Mouse (Mus musculus): ENCODE data around the gene Ptpn9.

Gene Ptpn9

DNA sequence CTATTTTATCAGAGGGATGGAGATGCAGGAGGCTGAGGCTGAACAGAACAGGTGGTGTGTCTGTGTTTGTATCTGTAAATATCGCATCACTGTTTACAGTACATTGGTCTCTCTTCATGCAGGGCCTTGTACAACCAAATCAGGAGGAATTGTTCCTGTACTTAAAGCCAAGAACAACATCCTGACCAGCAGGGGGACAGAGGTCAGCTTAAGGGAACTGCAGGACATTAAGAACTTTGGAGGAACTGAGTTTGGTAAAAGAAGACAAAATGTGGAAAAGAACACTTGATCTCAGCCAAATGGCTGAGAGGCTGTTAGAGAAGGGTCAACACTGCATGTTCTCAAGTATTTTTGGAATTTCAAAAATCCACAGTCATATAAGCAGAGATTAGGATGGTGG lies 20.0 kb downstream of the Ptpn9 start:
- no peak for DNase-seq (ENCODE audit: low spot score in 2 of 2)

GRCm38 (mm10) chr9:57017631-57018030 lies 22.9 kb downstream of the Ptpn9 start:
- DNase-seq (ENCODE audit: low spot score in 2 of 2), result no peak

- DNase-seq (ENCODE audit: low spot score in 2 of 2), result no peak
Measured at GRCm38 (mm10) chr9:57031756-57032155, 37.0 kb downstream of the Ptpn9 start.

GRCm38 (mm10) chr9:57056237-57056636 lies 61.5 kb downstream of the Ptpn9 start:
- peak in 1 of 2 experiments; percentile 35 for DNase-seq (ENCODE audit: low spot score in 2 of 2)

GRCm38 (mm10) chr9:57064164-57064563 lies 69.4 kb downstream of the Ptpn9 start:
- no peak for DNase-seq (ENCODE audit: low spot score in 2 of 2)

- no peak for DNase-seq (ENCODE audit: low spot score in 2 of 2)
Measured at GRCm38 (mm10) chr9:57068266-57068665, 73.5 kb downstream of the Ptpn9 start.

DNA sequence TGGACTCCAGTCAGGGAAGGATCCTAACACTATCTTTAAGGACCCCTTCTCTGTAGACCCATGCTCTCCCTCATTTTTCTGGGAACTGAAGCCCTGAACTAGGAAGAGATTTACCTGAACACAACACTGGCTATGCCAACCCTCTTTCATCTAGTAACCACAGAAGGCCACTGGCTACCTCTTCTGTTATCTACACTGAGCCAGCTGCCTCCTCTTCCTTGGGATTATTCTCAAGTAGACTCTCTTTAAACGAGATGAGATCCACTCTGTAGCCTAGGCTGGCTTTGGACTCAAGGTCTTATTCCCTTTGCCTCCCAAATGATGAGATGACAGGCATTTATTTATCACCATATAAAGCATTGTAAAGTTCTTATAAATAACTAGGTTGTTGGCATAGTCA lies 75.5 kb downstream of the Ptpn9 start:
- DNase-seq (ENCODE audit: low spot score in 2 of 2), result no peak

DNA sequence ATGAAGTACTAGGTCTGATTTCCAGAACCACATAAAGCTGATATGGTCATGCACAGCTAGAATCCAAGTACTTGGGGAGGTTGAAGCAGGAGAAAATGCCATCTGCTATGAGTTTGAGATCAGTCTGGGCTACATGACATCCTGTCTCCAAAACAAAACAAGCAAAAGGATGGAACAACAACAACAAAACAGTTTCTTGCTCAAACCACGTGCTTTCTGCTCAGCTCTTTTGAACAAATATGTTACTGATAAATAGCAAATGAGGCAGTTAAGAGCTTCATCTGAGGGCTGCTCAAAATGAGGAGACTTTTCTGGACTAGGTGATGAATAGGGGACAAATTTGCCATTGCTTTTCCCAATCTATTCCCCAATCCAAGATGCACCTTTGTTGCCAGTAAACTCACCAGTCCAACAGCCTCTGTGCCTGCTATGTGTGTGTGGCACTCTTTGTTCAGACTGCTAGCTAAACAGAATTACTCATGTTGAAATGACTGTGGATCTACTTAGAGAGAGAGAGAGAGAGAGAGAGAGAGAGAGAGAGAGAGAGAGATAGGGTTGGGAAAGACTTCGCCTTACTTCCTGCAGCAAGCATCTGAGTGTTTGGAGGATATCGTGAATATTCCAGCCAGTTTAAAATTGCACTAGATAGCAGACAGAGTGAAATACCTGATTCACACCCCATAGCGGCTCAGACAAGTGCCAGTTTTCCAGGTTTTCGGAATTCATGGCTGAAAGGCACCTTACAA lies 76.2 kb downstream of the Ptpn9 start:
- no peak for DNase-seq (ENCODE audit: low spot score in 2 of 2)

- peak; percentile 31 to 65 for DNase-seq (ENCODE audit: low spot score in 2 of 2)
Measured at GRCm38 (mm10) chr9:57071801-57072351, 77.2 kb downstream of the Ptpn9 start, which contains the start of gene Sin3a. Gene Sin3a, plus strand, starts transcription at chr9:57072040.

- DNase-seq (ENCODE audit: low spot score in 2 of 2), result no peak
Measured at GRCm38 (mm10) chr9:57072526-57072988, 77.8 kb downstream of the Ptpn9 start.

DNA sequence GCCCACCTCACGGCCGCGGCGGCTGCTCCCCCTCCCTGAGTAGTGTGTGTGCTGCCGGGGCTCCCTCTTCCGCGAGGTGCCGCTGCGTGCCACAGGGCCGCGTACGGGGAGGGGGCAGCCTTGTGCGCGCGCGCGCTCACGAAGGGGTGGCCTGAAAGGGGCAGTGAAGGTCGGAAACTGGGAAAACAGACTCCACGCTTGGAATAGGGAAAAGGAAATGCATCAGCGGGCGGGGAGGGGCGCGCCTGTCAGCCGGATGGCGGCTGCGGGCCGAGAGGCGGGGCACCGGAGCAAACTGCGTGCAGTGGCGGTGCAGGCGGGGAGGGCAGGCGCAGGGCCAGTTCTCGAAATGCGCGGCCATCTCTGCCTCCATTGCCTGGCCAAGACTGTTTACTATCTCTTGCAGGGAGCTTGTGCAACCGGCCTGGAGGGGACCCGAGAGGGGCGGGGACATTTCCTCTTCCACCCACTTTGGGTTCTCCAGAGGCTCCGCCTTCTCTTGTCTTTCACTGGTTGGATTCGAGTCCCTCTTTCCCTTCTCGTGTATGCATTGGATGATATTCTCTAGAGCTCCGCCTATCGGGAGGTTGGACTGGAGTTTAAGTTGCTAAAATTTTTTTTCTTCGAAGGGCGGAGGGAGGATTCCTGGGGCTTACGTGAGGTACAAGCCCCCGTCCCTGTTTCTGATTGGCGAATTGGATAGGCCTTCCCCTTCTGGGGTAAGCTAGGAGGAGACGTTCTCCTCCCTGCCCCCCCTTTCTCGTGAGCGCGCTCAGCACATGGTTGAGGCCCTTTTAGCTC lies 78.5 kb downstream of the Ptpn9 start:
- peak; percentile 81 to 84 for DNase-seq (ENCODE audit: low spot score in 2 of 2)

GRCm38 (mm10) chr9:57073790-57074094 lies 79.0 kb downstream of the Ptpn9 start:
- no peak for DNase-seq (ENCODE audit: low spot score in 2 of 2)

DNA sequence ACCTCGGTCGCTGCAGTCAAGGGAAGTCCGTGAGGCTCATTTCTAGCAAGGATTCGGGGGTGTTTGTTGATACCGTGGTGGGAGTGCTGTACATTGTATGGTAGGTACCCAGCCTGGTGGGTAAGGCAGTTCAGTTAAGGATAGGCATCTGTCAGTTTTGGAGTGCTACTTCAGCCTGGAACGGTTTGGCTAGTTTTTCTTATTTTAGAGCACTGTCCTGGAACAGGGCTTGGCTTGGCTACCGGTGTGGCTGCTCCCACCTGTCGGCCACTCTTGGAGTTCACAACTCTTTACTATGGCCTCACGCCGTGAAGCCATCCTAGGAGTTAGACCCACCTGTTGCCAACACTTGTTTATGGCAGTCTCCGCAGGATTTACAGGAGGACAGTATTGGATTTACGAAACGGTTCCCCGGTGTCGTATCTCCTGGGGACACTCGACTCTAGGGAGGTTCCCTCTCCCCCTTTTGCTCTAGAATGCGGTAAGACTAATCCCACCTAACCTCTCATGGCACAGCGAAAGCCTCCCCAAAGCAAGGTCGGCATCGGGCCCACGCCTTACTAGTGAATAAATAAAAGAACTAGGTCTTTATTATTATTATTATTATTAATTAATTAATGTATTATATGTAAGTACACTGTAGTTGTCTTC lies 79.6 kb downstream of the Ptpn9 start:
- peak in 1 of 2 experiments; percentile 31 for DNase-seq (ENCODE audit: low spot score in 2 of 2)

DNA sequence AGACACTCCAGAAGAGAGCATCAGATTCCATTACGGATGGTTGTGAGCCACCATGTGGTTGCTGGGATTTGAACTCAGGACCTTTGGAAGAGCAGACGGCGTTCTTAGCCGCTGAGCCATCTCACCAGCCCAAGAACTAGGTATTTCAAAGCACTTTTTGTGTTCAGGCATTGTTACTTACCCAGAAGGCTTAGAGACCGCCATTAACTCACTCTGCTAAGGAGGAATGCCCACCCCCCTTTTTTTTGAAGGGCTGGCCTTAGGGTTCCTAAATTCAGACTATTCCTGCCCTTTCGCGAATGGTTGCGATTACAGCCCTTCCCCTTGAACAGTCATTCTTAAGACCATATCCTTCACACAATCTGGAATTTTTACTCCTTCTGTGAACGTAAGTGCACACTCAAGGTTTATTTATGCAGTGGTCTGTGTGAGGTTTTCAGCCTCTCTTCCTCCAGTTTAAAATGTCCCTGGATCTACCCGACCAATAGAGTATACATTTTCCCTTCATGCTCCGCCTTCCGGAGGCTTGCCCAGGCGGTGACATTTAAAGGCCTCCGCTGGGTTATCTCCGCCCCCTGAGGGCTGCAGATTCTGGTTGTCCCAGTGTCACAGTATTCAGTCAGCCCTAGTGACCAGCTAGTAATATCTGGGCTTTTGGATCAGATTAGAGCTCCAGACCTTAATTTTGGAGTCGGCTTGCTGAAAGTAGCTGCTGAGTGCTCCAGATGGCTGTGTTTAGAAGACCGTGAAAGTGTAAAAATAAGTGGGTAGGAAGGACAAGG lies 80.3 kb downstream of the Ptpn9 start:
- peak; percentile 52 to 61 for DNase-seq (ENCODE audit: low spot score in 2 of 2)

- DNase-seq (ENCODE audit: low spot score in 2 of 2), result peak; percentile 95 to 97
Measured at GRCm38 (mm10) chr9:57075681-57076381, 81.1 kb downstream of the Ptpn9 start.

- peak; percentile 81 for DNase-seq (ENCODE audit: low spot score in 2 of 2)
Measured at GRCm38 (mm10) chr9:57076701-57077660, 82.3 kb downstream of the Ptpn9 start.

DNA sequence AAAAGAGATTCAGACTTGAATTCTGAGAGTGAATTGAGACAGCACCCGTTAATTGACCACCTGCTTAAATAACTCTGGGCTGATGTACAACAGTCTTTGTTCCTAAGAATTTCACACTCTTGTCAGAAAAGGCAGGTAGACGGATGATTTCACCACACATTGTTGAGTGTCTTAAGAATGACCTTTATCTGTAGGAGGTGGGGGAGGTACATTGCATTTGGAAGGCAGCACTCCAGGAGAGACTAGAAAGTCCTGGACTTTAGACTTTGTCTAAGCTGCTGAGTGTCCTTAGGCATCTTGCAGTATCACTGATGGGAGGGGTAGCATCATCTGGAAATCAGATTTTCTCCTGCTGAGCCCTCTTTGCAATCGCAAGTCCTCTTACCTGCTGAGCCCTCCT lies 87.5 kb downstream of the Ptpn9 start:
- DNase-seq (ENCODE audit: low spot score in 2 of 2), result no peak
